Mouse (Mus musculus): ENCODE data around the gene U2surp. TPM values are rescaled to one million over a fixed set of nuclear protein-coding genes. Genes with fewer than 3 reads are reported as not detected.

U2surp gene
- 52.1 and 65.1 TPM in 2 replicates for total RNA-seq (2023)

GRCm38 (mm10) chr9:95511472-95512330 is at the start of gene U2surp:
Gene U2surp, minus strand, starts transcription at chr9:95511996.

DNA sequence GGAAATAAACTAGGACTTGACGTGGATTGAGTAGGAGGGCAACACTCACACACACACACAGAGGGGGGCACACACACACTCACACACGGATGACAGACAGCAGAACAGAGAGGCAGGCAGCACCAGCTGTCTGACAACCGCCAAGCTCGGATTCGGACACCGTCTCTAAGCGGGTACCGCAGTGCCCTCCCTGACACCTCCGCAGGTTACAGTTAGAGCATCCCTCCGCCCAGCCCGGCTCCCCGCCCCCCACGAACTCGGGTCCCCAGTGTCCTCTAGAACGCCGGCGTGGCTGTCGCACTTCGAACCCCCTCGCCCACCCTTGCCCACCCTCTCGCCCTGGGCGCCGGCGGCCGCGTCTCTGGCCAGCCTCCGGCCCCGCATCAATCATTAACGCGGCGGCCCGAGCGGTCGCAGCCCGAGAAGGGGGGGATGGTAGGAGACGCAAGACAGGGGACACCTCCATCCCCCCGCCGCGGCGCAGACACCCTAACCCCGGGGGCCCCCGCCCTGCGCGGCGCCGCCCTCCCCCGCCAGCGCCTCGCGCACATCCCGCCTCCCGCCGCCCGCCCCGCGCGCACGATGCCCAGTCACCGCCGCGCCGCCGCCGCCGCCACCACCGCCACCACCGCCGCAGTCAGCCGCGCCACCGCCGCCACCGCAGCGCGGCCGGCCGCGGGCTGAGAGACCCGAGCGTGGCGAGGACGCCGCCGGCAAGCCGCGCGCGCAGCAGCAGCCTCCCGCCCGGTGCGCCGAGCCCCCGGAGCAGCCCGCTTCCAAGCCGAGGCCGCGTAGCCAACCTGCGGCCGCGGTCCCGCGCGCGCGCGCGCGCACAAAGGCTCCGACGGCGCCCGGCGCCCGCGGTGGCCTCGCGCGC is 47.5 kb upstream of the U2surp start, which contains the start of gene Paqr9:
Gene Paqr9, plus strand, starts transcription at position 599 of the 877 bp plus-strand sequence.

Other genes with a start within 250 kb of the U2surp start
- gene Chst2, start 105.3 kb downstream of the U2surp start, total RNA-seq (2023), result 0.06 TPM in 1 of 2 replicates, not detected in the other
- 0.38 and 0.57 TPM in 2 replicates for gene Paqr9, start 47.7 kb upstream of the U2surp start, total RNA-seq (2023)
- not detected in 2 replicates for gene Pcolce2, start 125.6 kb upstream of the U2surp start, total RNA-seq (2023)
- gene Trpc1, start 238.4 kb upstream of the U2surp start, total RNA-seq (2023), result 0.25 and 0.60 TPM in 2 replicates

All from neutrophil, adult 65 days (primary cell).